Mouse (Mus musculus): ENCODE results near the gene Tex21. TPM values are rescaled to one million over a fixed set of nuclear protein-coding genes. Genes with fewer than 3 reads are reported as not detected.
A peak's percentile ranks its signal among the peaks of the same experiment; 100 is the strongest.
"Not testable (repeated sequence)": the region's sequence is repeated elsewhere in the genome, so short reads cannot be mapped to it uniquely, and the experiment has no call there.

Gene Tex21
- polyA plus RNA-seq, 1 experiment from 2014 or later: not detected

GRCm38 (mm10) chr12:76260673-76261072 is 14.1 kb upstream of the Tex21 start:
- no peak for DNase-seq (ENCODE audit: low spot score)

DNA sequence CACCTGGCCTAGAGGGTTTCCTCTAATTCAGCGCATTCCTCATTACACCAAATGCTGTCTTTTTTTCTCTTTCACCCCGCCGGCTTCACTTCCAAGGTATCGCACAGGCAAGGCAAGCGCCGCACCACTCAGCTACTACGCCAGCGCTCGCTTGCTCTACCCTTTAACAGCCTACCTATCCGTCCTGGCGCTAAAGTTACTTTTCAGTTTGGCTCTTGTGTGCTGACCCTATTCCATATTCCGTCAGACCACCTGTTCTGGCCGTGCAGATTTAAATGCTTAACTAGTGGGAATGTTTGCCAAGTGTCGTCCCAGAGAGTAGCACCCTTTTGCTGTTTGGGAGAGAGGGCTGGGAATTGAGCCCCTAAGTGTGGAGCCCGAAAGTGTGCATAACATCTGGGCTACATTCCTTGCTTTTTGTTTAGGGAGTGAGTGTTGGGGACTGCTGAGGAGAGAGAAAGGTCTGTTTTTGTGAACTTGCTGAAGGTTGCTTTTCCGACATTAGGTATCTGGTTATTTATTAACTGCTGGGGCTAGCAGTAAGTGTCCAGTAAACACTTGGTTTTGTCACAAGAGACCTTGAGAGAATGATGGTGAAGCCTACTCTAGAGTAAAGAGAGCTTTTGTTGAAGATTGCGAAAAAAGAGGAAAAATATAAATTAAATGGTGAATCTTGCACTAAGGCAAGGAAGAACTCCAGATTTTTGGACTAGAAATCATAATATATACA is 9.7 kb upstream of the Tex21 start:
- peak; percentile 39 for DNase-seq (ENCODE audit: low spot score)

GRCm38 (mm10) chr12:76255499-76255875 is 8.9 kb upstream of the Tex21 start:
- DNase-seq (ENCODE audit: low spot score): no peak

- DNase-seq (ENCODE audit: low spot score): peak; percentile 98
These were observed 8.4 kb upstream of the Tex21 start, which contains the start of gene Mthfd1 for GRCm38 (mm10) chr12:76254725-76255498. Mthfd1 (plus strand) TSS chr12:76255298.

GRCm38 (mm10) chr12:76253991-76254390 is 7.4 kb upstream of the Tex21 start:
- DNase-seq (ENCODE audit: low spot score): no peak

DNA sequence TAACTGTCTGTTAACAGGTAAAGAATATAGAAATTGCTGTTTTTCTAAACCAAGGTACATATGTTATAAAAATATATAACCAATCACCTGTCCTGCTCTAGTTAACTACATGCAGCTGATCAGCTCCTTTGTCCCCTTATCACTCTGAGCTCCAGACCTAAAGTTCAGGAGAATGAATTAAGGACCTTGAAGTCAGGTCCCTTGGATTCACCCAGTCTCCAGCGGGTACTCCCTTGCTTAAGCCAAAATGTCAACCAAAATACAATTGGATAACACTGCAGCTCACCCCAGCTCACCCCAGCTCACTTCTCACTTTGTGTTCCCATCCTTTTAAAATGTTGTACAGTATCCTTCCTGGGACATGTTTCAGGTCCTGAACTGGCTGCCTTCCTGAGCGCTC is 7.0 kb upstream of the Tex21 start:
- no peak for DNase-seq (ENCODE audit: low spot score)

DNA sequence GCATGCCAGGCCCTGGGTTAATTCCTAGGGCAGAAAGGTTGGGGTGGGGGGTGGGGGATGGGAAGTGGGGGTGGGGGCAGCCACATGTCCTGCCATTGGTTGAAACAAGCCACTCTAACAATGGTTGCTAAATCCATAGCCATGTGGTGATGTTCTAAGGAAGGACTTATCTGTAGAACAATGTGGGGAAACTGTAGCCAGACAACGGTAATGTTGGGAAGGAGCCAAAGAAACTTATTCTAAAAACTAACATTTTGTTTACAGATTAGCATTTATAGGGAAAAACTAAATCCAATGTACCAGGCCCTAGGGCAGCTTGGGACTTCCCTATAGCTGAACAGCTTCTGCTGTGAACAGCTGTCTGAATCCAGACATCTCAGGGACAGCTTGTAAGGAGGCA is 6.5 kb upstream of the Tex21 start:
- no peak for DNase-seq (ENCODE audit: low spot score)

GRCm38 (mm10) chr12:76244981-76245380 is 1.6 kb downstream of the Tex21 start:
- no peak for DNase-seq (ENCODE audit: low spot score)

DNA sequence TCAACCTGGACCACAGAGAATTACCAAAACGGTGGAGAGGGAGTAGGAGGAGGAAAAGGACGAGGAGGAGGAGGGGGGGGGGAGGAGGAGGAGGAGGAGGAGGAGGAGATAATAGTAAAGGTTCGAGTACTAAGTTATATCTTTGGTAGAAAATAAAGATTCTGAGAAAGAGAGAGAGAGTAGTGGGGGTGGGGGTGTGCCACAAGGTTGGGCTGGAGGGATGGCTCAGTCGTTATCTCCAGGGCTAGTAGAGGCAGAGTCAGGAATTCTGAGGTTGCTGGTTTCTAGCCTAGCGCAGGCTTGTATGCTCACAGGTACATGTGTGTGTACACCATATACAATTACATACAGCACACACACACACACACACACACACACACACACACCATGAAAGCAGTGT is 4.7 kb downstream of the Tex21 start:
- DNase-seq (ENCODE audit: low spot score): no peak

GRCm38 (mm10) chr12:76241084-76241483 is 5.5 kb downstream of the Tex21 start:
- no peak for DNase-seq (ENCODE audit: low spot score)

DNA sequence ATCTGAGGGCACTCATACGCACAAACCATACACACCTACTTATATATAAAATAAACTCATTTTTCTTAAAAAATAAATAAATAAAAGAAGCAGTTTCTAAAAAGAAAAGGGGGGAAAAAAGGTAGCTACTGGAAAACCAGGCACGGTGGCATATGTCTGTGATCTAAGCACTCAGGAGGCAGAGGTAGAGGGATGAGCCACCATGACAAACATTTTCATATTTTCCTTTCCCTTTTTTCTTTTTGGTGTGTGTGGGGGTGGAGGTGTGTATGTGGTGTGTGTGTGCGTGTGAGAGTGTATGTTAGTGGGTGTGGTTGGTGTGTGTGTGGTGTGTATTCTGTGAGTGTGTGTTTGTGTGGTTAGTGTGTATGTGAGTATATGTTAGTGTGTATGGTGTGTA is 5.9 kb downstream of the Tex21 start:
- DNase-seq (ENCODE audit: low spot score): no peak

- DNase-seq (ENCODE audit: low spot score): no peak
These were observed 6.5 kb downstream of the Tex21 start for GRCm38 (mm10) chr12:76239839-76240571.

- no peak for DNase-seq (ENCODE audit: low spot score)
These were observed 7.3 kb downstream of the Tex21 start for GRCm38 (mm10) chr12:76239145-76239838.

- DNase-seq (ENCODE audit: low spot score): no peak
These were observed 11.3 kb downstream of the Tex21 start for GRCm38 (mm10) chr12:76235253-76235652.

GRCm38 (mm10) chr12:76230644-76231043 is 15.9 kb downstream of the Tex21 start:
- DNase-seq (ENCODE audit: low spot score): no peak

DNA sequence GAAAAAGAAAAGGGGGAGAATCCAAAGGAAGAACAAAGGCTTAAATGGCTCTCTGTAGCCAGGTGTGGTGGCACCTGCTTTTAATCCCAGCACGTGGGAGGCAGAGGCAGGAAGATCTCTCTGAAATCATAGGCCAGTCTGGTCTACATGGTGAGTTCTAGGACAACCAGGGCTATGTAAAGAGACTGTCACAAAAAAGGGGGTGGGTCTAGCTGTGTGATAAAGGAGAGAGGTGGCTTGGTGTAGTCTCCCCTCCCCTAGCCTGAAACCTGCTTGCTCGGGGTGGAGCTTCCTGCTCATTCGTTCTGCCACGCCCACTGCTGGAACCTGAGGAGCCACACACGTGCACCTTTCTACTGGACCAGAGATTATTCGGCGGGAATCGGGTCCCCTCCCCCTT is 24.4 kb downstream of the Tex21 start:
- not testable (repeated sequence) for DNase-seq (ENCODE audit: low spot score)

DNA sequence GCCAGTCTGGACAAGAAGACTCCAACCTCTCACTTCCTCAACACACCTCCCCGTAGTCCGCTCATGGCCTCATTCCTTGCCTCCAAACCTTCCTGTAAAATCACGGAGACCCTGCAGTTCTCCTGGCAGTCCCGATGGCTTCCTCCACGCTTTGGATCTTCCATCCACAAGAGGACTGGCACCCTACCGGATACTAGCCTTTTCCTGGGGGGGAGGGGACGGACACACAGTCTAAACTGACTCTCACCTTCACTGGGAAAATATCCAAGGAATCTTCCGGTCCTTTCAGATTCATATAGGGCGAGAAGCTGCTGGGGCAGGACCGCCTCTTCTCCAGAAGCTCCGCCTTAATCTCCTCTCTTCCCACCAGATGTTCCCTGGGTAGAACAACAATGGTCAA is 29.8 kb downstream of the Tex21 start:
- DNase-seq (ENCODE audit: low spot score): no peak

DNA sequence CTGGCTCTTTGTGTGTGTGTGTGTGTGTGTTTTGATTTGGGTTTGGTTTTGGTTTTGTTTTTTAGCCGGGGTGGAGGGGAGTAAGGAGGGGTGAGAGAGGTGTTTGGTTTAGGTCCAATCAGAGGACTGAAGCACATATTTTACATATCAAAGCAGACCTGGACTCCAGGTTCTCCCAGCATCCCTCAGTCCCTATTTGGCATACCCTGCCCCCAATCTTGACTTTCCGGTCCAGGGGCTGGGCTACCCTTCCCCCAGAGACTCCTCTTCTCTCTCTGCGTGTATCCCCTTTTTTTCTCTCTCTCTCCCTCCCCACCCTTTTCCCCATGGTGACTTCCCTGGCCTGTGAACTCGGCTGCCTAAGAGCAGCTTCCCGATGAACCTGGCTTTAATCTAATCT is 31.4 kb downstream of the Tex21 start:
- DNase-seq (ENCODE audit: low spot score): no peak

DNA sequence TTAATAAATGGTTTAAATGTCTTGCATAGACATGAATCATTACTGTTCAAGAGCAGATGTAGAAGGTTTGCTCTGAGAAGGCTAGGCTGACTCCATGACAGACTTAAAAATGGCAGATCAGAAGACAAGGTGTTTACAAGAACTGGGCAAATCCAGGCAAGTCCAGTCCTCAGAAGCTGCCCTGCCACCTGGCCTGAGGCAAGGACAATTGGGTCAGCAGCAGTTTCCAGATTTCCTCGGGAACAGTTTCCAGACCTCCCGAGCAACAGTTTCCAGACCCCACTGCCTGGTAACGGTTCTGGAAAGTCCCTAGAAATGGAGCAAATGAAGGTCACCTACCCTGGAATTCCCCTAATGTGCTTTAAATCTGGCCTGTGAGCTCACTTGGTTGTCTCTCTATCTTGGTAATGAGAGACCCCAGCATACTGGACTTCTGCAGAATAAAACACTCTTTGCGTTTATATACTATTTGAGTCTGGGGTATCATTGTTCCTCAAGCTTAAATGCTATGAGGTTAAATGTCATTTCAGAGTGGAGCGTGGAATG is 37.0 kb downstream of the Tex21 start:
- DNase-seq (ENCODE audit: low spot score): no peak

DNA sequence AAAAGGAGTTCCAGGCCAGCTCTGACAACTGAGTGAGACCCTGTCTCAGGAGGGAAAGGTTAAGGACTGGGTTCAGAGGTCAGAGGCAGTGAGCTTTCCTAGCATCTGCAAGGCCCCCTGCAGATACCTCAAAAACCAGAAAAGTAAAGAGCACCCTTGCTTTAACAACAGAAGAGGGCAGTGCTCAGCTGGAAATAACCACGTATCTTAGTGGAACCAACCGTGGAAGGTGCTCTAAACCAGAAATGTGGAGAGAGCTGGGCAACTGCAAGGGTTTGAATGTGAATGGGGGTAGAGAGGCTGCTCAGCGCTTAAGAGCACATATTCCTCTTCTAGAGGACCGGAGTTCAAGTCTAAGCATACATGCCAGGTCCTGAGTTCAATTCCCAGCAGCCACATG is 46.2 kb downstream of the Tex21 start:
- no peak for DNase-seq (ENCODE audit: low spot score)

GRCm38 (mm10) chr12:76197071-76197470 is 49.5 kb downstream of the Tex21 start:
- no peak for DNase-seq (ENCODE audit: low spot score)
